Mouse (Mus musculus): Measurements from ENCODE around the gene Gm6020. TPM values are rescaled to one million over a fixed set of nuclear protein-coding genes. Genes with fewer than 3 reads are reported as not detected.
"Not testable (repeated sequence)": the region's sequence is repeated elsewhere in the genome, so short reads cannot be mapped to it uniquely, and the experiment has no call there.

Gene Gm6020
- polyA plus RNA-seq, 1 experiment from 2014 or later, result not detected

DNA sequence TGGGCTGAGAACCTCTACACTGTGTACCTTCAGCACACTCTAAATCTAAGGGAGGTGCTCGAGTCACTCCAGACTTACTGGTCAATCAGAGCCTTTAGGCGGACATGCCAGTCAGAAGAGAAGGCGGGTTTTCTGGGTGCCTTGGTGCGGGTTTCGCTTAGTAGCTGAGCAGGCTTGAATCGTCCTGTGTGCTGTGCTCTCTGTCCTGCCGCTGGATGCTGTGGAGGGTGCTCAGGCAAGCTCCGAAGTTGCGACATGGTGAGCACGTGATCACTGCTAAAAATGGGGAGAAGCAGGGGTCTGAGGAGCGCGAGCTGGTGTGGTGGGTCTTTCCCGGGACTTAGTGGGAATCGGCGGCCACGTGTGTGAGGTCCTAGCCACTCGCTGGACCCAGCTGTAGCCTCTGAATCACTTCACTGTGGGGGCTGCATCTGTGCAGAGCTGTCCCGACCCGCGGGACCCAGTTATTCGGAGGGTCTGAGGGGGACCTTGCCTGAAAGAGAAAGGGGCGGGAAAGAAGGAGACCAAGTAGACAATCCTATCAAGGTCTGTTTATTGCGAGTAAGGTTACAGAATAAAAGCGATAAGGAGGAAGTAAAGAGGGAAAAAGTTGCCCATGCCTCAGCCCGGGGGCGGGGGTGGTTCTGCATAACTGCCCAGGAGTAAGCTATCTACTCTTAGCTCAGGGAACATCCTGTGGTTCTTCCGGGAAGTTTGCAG, 31.8 kb upstream of the Gm6020 start:
- 5% methylated on average over 27 of the region's 27 CpGs for WGBS
- ATAC-seq (ENCODE audit: low FRiP score, low TSS enrichment) (peak; percentile 88), DNase-seq (ENCODE audit: low spot score) (peak; percentile 61)
- peak overlapping the region; percentile 42 for H3K4me3 ChIP-seq (ENCODE audit: low read depth, low read length)
- H3K27me3 ChIP-seq (ENCODE audit: control insufficient read depth, insufficient read depth, low read length), result no peaks in the 10 kb centered on the region
- H3K4me2 ChIP-seq (replicated peaks; ENCODE audit: low read depth), result peak overlapping the region; percentile 66
- no peaks in the 10 kb centered on the region for H3K4me1 ChIP-seq (replicated peaks; ENCODE audit: control insufficient read depth, insufficient read depth)
- H3K9me3 ChIP-seq (ENCODE audit: control insufficient read depth, low read length), result no peaks in the 10 kb centered on the region
- no peaks in the 10 kb centered on the region for H3K36me3 ChIP-seq (ENCODE audit: control insufficient read depth, insufficient read depth, low read length)
- TF ChIP-seq CTCF (IDR thresholded peaks at IDR 0.05; ENCODE audit: low read depth), result no peak
- no peak for TF ChIP-seq EP300 (optimal IDR thresholded peaks at IDR 0.05)
- no peak overlapping the region for H3K27ac ChIP-seq (replicated peaks)
- peak overlapping the region; percentile 54 for H3K9ac ChIP-seq (ENCODE audit: low read length)

DNA sequence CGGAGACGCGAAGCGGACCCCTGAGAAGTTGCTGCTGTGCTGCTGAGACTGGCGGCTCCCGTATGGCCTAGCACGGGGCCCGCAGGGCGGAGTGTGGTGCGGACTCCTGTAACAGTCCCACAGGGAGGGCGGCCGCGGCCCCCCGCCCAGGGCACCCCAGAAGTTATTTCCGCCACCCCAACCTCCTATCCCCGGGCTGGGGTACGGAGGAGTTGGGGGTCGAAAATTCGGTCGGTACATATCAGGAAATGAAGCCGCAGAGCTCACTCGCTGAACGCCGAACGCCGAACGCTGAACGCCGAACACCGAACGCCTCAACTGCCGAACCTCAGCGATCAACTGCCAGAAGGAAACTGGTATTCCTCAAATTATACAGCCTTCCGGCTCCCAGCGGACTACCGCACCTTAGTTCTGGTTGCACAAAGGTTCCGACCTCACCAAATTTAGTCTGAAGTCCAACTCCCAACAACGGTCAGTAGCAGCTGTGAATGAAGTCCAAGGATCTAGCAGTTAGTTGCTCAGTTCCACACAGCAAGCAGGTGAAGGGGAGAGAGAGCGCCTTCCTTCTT, 7.8 kb upstream of the Gm6020 start, which contains the start of gene Gm7102:
Gm7102 (minus strand) TSS at position 554 of the 569 bp plus-strand sequence.
- WGBS, result 30% methylated on average over 39 of the region's 39 CpGs
- DNase-seq (ENCODE audit: low spot score), result no peak
- no peak within 1 kb of the TSS; the same call in 1 of the 2 replicates for H3K9ac ChIP-seq (ENCODE audit: low read length)

DNA sequence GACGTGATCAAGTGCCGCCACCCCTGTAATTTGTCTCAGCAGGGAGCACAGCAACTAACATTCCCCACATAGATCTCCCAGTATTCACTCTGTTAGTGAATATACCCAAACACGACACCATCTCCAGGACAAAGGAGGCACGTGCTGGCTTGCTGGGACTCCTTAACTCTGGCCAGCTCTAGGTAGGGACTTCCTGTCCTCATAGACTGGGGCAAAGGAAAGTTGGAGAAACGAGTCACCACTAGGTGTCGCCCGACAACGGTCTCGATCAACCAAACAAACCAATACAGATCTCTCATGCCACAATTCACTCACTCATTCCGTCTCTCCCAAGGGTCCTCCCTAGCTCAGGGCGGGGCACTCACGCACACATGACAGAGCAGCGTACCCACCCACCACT, 15.6 kb downstream of the Gm6020 start:
- 12% methylated on average over 12 of the region's 13 CpGs for WGBS
- Histone ChIP-seq H3K4me3 (ENCODE audit: low read depth, low read length) (no peak overlapping the region), H3K36me3 (ENCODE audit: control insufficient read depth, insufficient read depth, low read length) (no peaks in the 10 kb centered on the region), H3K27ac (replicated peaks) (no peak overlapping the region), H3K4me2 (replicated peaks; ENCODE audit: low read depth) (no peak overlapping the region), H3K4me1 (replicated peaks; ENCODE audit: control insufficient read depth, insufficient read depth) (no peaks in the 10 kb centered on the region), H3K9ac (ENCODE audit: low read length) (no peak overlapping the region), H3K9me3 (ENCODE audit: control insufficient read depth, low read length) (no peaks in the 10 kb centered on the region), H3K27me3 (ENCODE audit: control insufficient read depth, insufficient read depth, low read length) (no peaks in the 10 kb centered on the region)
- TF ChIP-seq CTCF (IDR thresholded peaks at IDR 0.05; ENCODE audit: low read depth) (no peak), EP300 (optimal IDR thresholded peaks at IDR 0.05) (no peak)
- ATAC-seq (ENCODE audit: low FRiP score, low TSS enrichment) (no peak), DNase-seq (ENCODE audit: low spot score) (peak; percentile 91)

More for the DNA sequence above, 7.8 kb upstream of the Gm6020 start, which contains the start of gene Gm7102:
- Histone ChIP-seq H3K36me3 (ENCODE audit: control insufficient read depth, insufficient read depth, low read length) (no peaks in the 10 kb centered on the region), H3K4me2 (replicated peaks; ENCODE audit: low read depth) (peak within 1 kb of the TSS; percentile 46), H3K9me3 (ENCODE audit: control insufficient read depth, low read length) (no peaks in the 10 kb centered on the region), H3K27ac (replicated peaks) (no peak within 1 kb of the TSS), H3K4me1 (replicated peaks; ENCODE audit: control insufficient read depth, insufficient read depth) (no peaks in the 10 kb centered on the region), H3K4me3 (ENCODE audit: low read depth, low read length) (peak within 1 kb of the TSS; percentile 31), H3K27me3 (ENCODE audit: control insufficient read depth, insufficient read depth, low read length) (no peaks in the 10 kb centered on the region)
- TF ChIP-seq EP300 (optimal IDR thresholded peaks at IDR 0.05), result no peak
- no peak for TF ChIP-seq CTCF (IDR thresholded peaks at IDR 0.05; ENCODE audit: low read depth)
- 0 out of 2 replicates have a peak, but pooled peaks have one; percentile 15 for ATAC-seq (ENCODE audit: low FRiP score, low TSS enrichment)

DNA sequence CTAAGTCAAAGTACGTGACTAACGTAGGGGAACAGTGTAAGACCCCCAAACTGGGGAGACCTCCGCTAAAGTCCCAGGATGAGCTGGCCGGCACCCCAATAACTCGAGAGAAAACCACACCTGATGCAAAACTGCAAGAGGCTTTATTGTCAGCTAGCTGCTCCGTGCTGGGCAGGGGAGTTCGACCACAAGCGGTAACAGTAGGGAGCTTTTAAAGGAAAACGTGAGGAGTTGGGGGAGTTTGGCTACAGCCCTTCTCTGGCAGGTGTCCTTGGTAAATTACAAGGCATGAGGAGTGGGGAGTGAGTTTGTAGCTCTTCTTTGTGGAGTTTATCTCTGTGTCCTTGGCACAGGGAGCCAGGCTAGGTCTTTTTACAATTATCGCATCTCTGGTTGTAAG, 16.1 kb downstream of the Gm6020 start:
- Histone ChIP-seq H3K4me2 (replicated peaks; ENCODE audit: low read depth) (no peak overlapping the region), H3K9ac (ENCODE audit: low read length) (no peak overlapping the region), H3K4me3 (ENCODE audit: low read depth, low read length) (no peak overlapping the region), H3K4me1 (replicated peaks; ENCODE audit: control insufficient read depth, insufficient read depth) (no peaks in the 10 kb centered on the region), H3K36me3 (ENCODE audit: control insufficient read depth, insufficient read depth, low read length) (no peaks in the 10 kb centered on the region), H3K9me3 (ENCODE audit: control insufficient read depth, low read length) (no peaks in the 10 kb centered on the region), H3K27ac (replicated peaks) (no peak overlapping the region), H3K27me3 (ENCODE audit: control insufficient read depth, insufficient read depth, low read length) (no peaks in the 10 kb centered on the region)
- TF ChIP-seq EP300 (optimal IDR thresholded peaks at IDR 0.05), result no peak
- DNase-seq (ENCODE audit: low spot score) (peak; percentile 36), ATAC-seq (ENCODE audit: low FRiP score, low TSS enrichment) (no peak)
- 11% methylated on average over 10 of the region's 10 CpGs for WGBS

DNA sequence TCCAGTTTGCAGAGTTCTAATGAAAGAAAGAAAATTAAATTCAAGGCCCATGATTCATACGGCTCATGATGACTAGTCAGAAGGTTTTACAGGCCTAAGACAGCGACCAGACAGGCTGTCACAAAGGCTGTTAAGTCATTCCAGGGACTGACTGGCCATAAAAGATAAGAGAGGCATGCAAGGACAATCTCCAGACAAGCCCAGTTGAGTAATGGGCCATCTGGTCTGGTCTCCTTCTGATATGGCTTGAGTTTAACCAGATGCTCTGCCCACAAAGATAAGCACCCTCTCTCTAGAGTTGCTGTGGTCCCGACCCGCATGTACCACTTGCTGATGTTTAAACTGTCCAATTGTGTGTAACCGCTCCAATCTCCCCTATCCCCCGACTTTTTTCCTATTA, 23.8 kb downstream of the Gm6020 start:
- not testable (repeated sequence) for H3K36me3 ChIP-seq (ENCODE audit: control insufficient read depth, insufficient read depth, low read length); ATAC-seq (ENCODE audit: low FRiP score, low TSS enrichment); H3K27ac ChIP-seq (replicated peaks); H3K4me3 ChIP-seq (ENCODE audit: low read depth, low read length); H3K4me1 ChIP-seq (replicated peaks; ENCODE audit: control insufficient read depth, insufficient read depth); DNase-seq (ENCODE audit: low spot score); H3K9me3 ChIP-seq (ENCODE audit: control insufficient read depth, low read length); H3K4me2 ChIP-seq (replicated peaks; ENCODE audit: low read depth); H3K27me3 ChIP-seq (ENCODE audit: control insufficient read depth, insufficient read depth, low read length); H3K9ac ChIP-seq (ENCODE audit: low read length)
- WGBS, result 82% methylated on average over 6 of the region's 6 CpGs

DNA sequence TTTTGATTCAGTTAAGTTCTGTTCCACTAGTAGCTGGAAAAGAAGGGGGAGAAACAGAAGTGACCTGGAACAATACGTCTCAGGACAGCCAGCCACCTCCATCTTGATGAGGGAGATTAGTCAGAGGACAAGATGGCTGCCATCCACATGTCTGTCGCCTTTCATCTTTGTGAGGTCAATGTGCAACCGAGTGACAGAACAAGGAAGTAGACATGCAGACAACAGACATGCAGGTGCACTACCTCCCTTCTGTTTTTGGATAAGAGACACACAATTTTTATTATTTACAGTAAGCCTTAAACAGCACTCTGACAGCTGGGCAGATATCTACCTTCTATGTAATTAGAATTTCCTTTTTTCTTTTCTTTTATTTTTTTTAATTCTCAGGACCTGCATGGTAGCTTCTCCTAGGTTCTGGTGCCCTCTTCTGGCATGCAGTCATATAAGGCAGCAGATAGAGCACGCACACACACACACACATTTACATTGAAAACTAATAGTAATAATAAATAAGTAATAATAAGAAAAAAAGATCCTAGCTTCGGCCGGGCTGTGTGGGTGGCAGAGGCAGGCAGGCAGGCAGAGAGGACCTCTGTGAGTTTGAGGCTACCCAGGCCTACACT, 40.1 kb downstream of the Gm6020 start:
- ATAC-seq (ENCODE audit: low FRiP score, low TSS enrichment) (no peak), DNase-seq (ENCODE audit: low spot score) (no peak)
- no peak overlapping the region for H3K9ac ChIP-seq (ENCODE audit: low read length)
- no peaks in the 10 kb centered on the region for H3K27me3 ChIP-seq (ENCODE audit: control insufficient read depth, insufficient read depth, low read length)
- H3K4me2 ChIP-seq (replicated peaks; ENCODE audit: low read depth), result no peak overlapping the region
- no peak overlapping the region for H3K27ac ChIP-seq (replicated peaks)
- TF ChIP-seq CTCF (IDR thresholded peaks at IDR 0.05; ENCODE audit: low read depth), result peak; percentile 54
- TF ChIP-seq EP300 (optimal IDR thresholded peaks at IDR 0.05), result no peak
- no peak overlapping the region for H3K4me3 ChIP-seq (ENCODE audit: low read depth, low read length)
- H3K36me3 ChIP-seq (ENCODE audit: control insufficient read depth, insufficient read depth, low read length), result no peaks in the 10 kb centered on the region
- 89% methylated on average over 6 of the region's 6 CpGs for WGBS
- no peaks in the 10 kb centered on the region for H3K4me1 ChIP-seq (replicated peaks; ENCODE audit: control insufficient read depth, insufficient read depth)
- no peaks in the 10 kb centered on the region for H3K9me3 ChIP-seq (ENCODE audit: control insufficient read depth, low read length)

All from stomach, postnatal 0 days (tissue).